Mouse (Mus musculus) midbrain, embryonic 12.5 days (tissue): ENCODE measurements around the gene Kif24. TPM values are rescaled to one million over a fixed set of nuclear protein-coding genes. Genes with fewer than 3 reads are reported as not detected.
A peak's percentile ranks its signal among the peaks of the same experiment; 100 is the strongest.
"Not testable (repeated sequence)": the region's sequence is repeated elsewhere in the genome, so short reads cannot be mapped to it uniquely, and the experiment has no call there.

ENCODE experiments used
- ATAC-seq: fragments of 200-750 bp; cut with Nextera tagmentation; 2 replicates; pipeline ENCODE4 v1.8.0; 2017; ENCODE audit warnings: low read depth, moderate TSS enrichment, moderate library complexity; ENCODE audit not compliant: low FRiP score
- H3K27ac ChIP-seq: fragments of 300-500 bp; sonication (generic); replicated peaks from 2 replicates; pipeline ENCODE4 v1.5.1; 2016; ENCODE audit warnings: mild to moderate bottlenecking
- H3K27me3 ChIP-seq: fragments of 300-500 bp; sonication (generic); 2 replicates; pipeline ENCODE4 v1.6.1; 2016; ENCODE audit warnings: mild to moderate bottlenecking
- H3K36me3 ChIP-seq: fragments of 300-500 bp; sonication (generic); 2 replicates; pipeline ENCODE4 v1.6.1; 2016
- H3K4me1 ChIP-seq: fragments of 300-500 bp; sonication (generic); 2 replicates; pipeline ENCODE4 v1.6.1; 2016
- H3K4me2 ChIP-seq: fragments of 300-500 bp; sonication (generic); replicated peaks from 2 replicates; pipeline ENCODE4 v1.6.1; 2016; ENCODE audit warnings: mild to moderate bottlenecking, moderate library complexity
- H3K4me3 ChIP-seq: fragments of 300-500 bp; sonication (generic); 2 replicates; pipeline ENCODE4 v1.5.1; 2016; ENCODE audit warnings: mild to moderate bottlenecking
- H3K9ac ChIP-seq: fragments of 300-500 bp; sonication (generic); replicated peaks from 2 replicates; pipeline ENCODE4 v1.6.1; 2016; ENCODE audit warnings: mild to moderate bottlenecking, moderate library complexity
- H3K9me3 ChIP-seq: fragments of 300-500 bp; sonication (generic); 2 replicates; pipeline ENCODE4 v1.6.1; 2016; ENCODE audit warnings: mild to moderate bottlenecking
- WGBS: fragments of 180-500 bp; shearing (Covaris S2); methylation state at CpG from one replicate; pipeline ENCODE4 v1.1.7; 2016; 5-methylcytosine and 5-hydroxymethylcytosine counted together
- polyA plus RNA-seq: library from polyadenylated mRNA; unstranded; fragments of >200 nt; fragmentation: Nextera tagmentation; extraction: Ambion mirVana; gene quantifications from 2 replicates; pipeline ENCODE4 v1.2.1, GENCODE M21; 2016

Gene Kif24
- polyA plus RNA-seq, 1 experiment from 2014 or later, result 12.6 TPM

- Histone ChIP-seq H3K4me2 (peak overlapping the region; percentile 73), H3K4me1 (peaks cover 22% of the 10 kb centered on the region), H3K4me3 (peak overlapping the region; percentile 65), H3K9ac (peak overlapping the region; percentile 77; the same call in 1 of the 2 replicates)
- WGBS, result 75% methylated on average over 3 of the region's 3 CpGs
- H3K27me3 ChIP-seq, H3K27ac ChIP-seq, H3K9me3 ChIP-seq, ATAC-seq, H3K36me3 ChIP-seq: not testable (repeated sequence)
Measured at GRCm38 (mm10) chr4:41463051-41463738, 1.5 kb downstream of the Kif24 start.

- WGBS, result 93% methylated on average over 1 of the region's 1 CpGs
- ATAC-seq, result no peak
Measured at GRCm38 (mm10) chr4:41460690-41461089, 4.0 kb downstream of the Kif24 start.

GRCm38 (mm10) chr4:41447595-41447994, 17.1 kb downstream of the Kif24 start:
- no peak for ATAC-seq
- H3K36me3 ChIP-seq, result peaks cover 17% of the 10 kb centered on the region

More at GRCm38 (mm10) chr4:41460690-41461089, 4.0 kb downstream of the Kif24 start:
- H3K27me3 ChIP-seq, result no peaks in the 10 kb centered on the region
- H3K9me3 ChIP-seq, result no peaks in the 10 kb centered on the region
- no peak overlapping the region for H3K4me3 ChIP-seq
- H3K4me2 ChIP-seq, result no peak overlapping the region
- peaks cover 19% of the 10 kb centered on the region for H3K4me1 ChIP-seq
- 0 out of 2 replicates have a peak, but pooled peaks cover 6% of the 10 kb centered on the region for H3K36me3 ChIP-seq
- no peak overlapping the region for H3K9ac ChIP-seq
- no peak overlapping the region for H3K27ac ChIP-seq

GRCm38 (mm10) chr4:41442790-41443302, 21.8 kb downstream of the Kif24 start:
- no peak overlapping the region for H3K27ac ChIP-seq
- peaks cover 11% of the 10 kb centered on the region; the same call in 1 of the 2 replicates for H3K36me3 ChIP-seq
- H3K9ac ChIP-seq, result no peak overlapping the region
- no peak for ATAC-seq
- WGBS, result 92% methylated on average over 4 of the region's 4 CpGs
- no peaks in the 10 kb centered on the region for H3K9me3 ChIP-seq
- H3K4me1 ChIP-seq, result no peaks in the 10 kb centered on the region
- no peaks in the 10 kb centered on the region for H3K27me3 ChIP-seq
- no peak overlapping the region for H3K4me2 ChIP-seq
- no peak overlapping the region for H3K4me3 ChIP-seq

More at GRCm38 (mm10) chr4:41447595-41447994, 17.1 kb downstream of the Kif24 start:
- Histone ChIP-seq H3K4me1 (no peaks in the 10 kb centered on the region), H3K4me3 (no peak overlapping the region), H3K27me3 (no peaks in the 10 kb centered on the region), H3K9ac (no peak overlapping the region), H3K9me3 (no peaks in the 10 kb centered on the region), H3K4me2 (no peak overlapping the region), H3K27ac (no peak overlapping the region)
- 100% methylated on average over 3 of the region's 3 CpGs for WGBS

- Histone ChIP-seq H3K9me3 (no peaks in the 10 kb centered on the region), H3K4me2 (no peak overlapping the region), H3K9ac (no peak overlapping the region), H3K4me3 (no peak overlapping the region), H3K27ac (no peak overlapping the region), H3K36me3 (0 out of 2 replicates have a peak, but pooled peaks cover 6% of the 10 kb centered on the region), H3K27me3 (no peaks in the 10 kb centered on the region), H3K4me1 (no peaks in the 10 kb centered on the region)
- 86% methylated on average over 5 of the region's 5 CpGs for WGBS
- no peak for ATAC-seq
Measured at GRCm38 (mm10) chr4:41438931-41439330, 25.8 kb downstream of the Kif24 start.

- no peaks in the 10 kb centered on the region for H3K9me3 ChIP-seq
- H3K27ac ChIP-seq, result no peak overlapping the region
- H3K4me3 ChIP-seq, result no peak overlapping the region
- H3K4me1 ChIP-seq, result no peaks in the 10 kb centered on the region
- peaks cover 3% of the 10 kb centered on the region; the same call in 1 of the 2 replicates for H3K36me3 ChIP-seq
- no peak overlapping the region for H3K4me2 ChIP-seq
- no peak overlapping the region for H3K9ac ChIP-seq
- H3K27me3 ChIP-seq, result no peaks in the 10 kb centered on the region
- ATAC-seq, result no peak
Measured at GRCm38 (mm10) chr4:41416966-41417365, 47.7 kb downstream of the Kif24 start.

GRCm38 (mm10) chr4:41409341-41409740, 55.3 kb downstream of the Kif24 start:
- no peak overlapping the region for H3K4me3 ChIP-seq
- no peak overlapping the region for H3K9ac ChIP-seq
- peaks cover 17% of the 10 kb centered on the region; the same call in 1 of the 2 replicates for H3K36me3 ChIP-seq
- H3K27me3 ChIP-seq, result no peaks in the 10 kb centered on the region
- H3K4me1 ChIP-seq, result no peaks in the 10 kb centered on the region
- H3K27ac ChIP-seq, result no peak overlapping the region
- WGBS, result 91% methylated on average over 1 of the region's 1 CpGs
- H3K4me2 ChIP-seq, result no peak overlapping the region
- no peaks in the 10 kb centered on the region for H3K9me3 ChIP-seq
- ATAC-seq, result no peak

- ATAC-seq, result no peak
- H3K4me1 ChIP-seq, result no peaks in the 10 kb centered on the region
- no peak overlapping the region for H3K9ac ChIP-seq
- no peaks in the 10 kb centered on the region for H3K9me3 ChIP-seq
- WGBS, result 89% methylated on average over 2 of the region's 2 CpGs
- H3K4me3 ChIP-seq, result no peak overlapping the region
- H3K27me3 ChIP-seq, result no peaks in the 10 kb centered on the region
- H3K36me3 ChIP-seq, result peaks cover 24% of the 10 kb centered on the region
- no peak overlapping the region for H3K27ac ChIP-seq
- H3K4me2 ChIP-seq, result no peak overlapping the region
Measured at GRCm38 (mm10) chr4:41407353-41407752, 57.3 kb downstream of the Kif24 start.

- H3K4me3 ChIP-seq, result no peak overlapping the region
- H3K36me3 ChIP-seq, result peaks cover 28% of the 10 kb centered on the region
- no peak overlapping the region for H3K4me2 ChIP-seq
- H3K9ac ChIP-seq, result no peak overlapping the region
- ATAC-seq, result no peak
- H3K9me3 ChIP-seq, result no peaks in the 10 kb centered on the region
- 71% methylated on average over 9 of the region's 9 CpGs for WGBS
- H3K27ac ChIP-seq, result no peak overlapping the region
- H3K4me1 ChIP-seq, result no peaks in the 10 kb centered on the region
- H3K27me3 ChIP-seq, result no peaks in the 10 kb centered on the region
Measured at GRCm38 (mm10) chr4:41406597-41406996, 58.1 kb downstream of the Kif24 start.

GRCm38 (mm10) chr4:41401573-41401972, 63.1 kb downstream of the Kif24 start:
- H3K9me3 ChIP-seq, result no peaks in the 10 kb centered on the region

GRCm38 (mm10) chr4:41401167-41401566, 63.5 kb downstream of the Kif24 start:
- Histone ChIP-seq H3K9ac (no peak overlapping the region), H3K4me2 (no peak overlapping the region), H3K9me3 (no peaks in the 10 kb centered on the region), H3K27ac (no peak overlapping the region), H3K4me1 (no peaks in the 10 kb centered on the region), H3K27me3 (no peaks in the 10 kb centered on the region), H3K4me3 (no peak overlapping the region), H3K36me3 (peaks cover 52% of the 10 kb centered on the region)
- no peak for ATAC-seq

More at GRCm38 (mm10) chr4:41401573-41401972, 63.1 kb downstream of the Kif24 start:
- Histone ChIP-seq H3K27me3 (no peaks in the 10 kb centered on the region), H3K27ac (no peak overlapping the region), H3K4me1 (no peaks in the 10 kb centered on the region), H3K36me3 (peaks cover 55% of the 10 kb centered on the region), H3K4me3 (no peak overlapping the region), H3K4me2 (no peak overlapping the region), H3K9ac (no peak overlapping the region)
- 89% methylated on average over 5 of the region's 5 CpGs for WGBS
- ATAC-seq, result no peak

- WGBS, result 93% methylated on average over 5 of the region's 5 CpGs
Measured at GRCm38 (mm10) chr4:41399904-41400303, 64.8 kb downstream of the Kif24 start.

More at GRCm38 (mm10) chr4:41399904-41400303, 64.8 kb downstream of the Kif24 start:
- Histone ChIP-seq H3K9me3 (no peaks in the 10 kb centered on the region), H3K9ac (no peak overlapping the region), H3K36me3 (peaks cover 61% of the 10 kb centered on the region), H3K27ac (no peak overlapping the region), H3K4me1 (no peaks in the 10 kb centered on the region), H3K4me3 (no peak overlapping the region), H3K4me2 (no peak overlapping the region), H3K27me3 (no peaks in the 10 kb centered on the region)
- no peak for ATAC-seq
